Mouse (Mus musculus): ENCODE measurements around the gene Ppm1m.

The Ppm1m gene

DNA sequence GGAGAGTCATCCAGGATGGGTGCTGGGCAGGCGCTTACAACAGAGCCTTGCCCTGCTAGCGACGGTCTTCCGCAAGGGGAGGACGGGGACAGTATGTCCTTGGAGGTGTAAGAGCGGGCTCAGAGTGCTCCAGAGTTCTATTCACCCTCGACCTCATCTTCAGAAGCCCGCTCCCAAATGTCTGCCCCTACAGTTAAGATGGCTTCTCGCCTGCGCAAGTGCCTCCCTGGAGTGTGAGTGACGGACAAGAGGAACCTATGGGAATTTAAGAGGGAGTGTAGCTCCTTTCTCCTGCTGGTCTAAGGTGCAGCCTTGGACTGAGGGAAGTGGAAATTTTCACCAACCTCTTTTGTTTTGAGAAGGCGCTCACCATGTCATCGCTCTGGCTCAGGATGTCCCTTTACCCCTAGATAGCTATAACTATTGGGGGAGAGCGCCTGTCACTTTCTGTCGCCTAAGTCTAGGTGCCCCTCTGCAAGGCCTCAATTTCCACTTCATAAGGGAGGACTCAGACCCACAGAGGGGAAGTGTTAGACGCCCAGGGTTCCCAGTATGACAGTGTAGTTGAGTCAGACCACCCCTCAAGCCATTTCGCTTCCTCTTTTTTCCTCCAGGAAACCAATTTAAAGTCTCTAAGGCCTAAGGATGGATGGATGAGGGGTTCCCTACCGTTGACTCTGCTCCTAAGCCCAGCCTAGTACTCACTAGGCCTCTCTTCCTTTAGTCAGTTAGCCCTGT lies at the start of gene Ppm1m:
Gene Ppm1m, minus strand, starts transcription at position 212 of the 738 bp plus-strand sequence.
- no peak for DNase-seq

DNA sequence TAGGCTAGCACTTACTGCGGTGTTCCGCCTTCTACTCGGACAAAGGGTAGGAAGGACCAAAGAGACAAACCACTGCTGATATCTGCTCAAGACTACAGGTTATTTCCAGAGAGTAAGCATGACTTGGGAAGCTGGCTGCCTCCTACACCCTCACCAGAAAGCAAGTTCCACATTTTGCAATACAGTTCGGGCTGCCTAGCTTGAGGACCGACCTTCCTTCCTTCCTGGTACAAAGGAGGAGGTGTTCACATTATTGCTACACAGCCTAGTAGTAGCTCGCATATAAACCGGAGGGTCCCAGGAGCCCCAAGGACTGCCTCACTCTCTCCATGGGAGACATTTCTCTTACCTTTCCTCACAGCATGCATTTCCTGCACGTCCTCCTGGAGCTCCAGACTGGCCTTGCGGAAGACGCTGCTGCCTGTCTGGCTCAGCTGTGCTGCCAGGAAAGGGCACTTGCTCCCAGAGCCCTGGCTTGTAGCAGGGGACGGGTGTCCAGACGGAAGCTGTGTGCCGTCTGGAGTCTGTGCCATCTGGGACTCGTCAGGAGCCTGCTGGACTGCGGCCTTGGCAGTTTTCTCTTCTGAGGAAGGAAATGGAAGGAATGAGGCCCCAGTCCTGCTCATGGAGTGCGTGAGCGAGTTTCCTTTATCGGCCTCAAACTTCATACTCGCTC lies 43.4 kb upstream of the Ppm1m start:
- no peak for DNase-seq

DNA sequence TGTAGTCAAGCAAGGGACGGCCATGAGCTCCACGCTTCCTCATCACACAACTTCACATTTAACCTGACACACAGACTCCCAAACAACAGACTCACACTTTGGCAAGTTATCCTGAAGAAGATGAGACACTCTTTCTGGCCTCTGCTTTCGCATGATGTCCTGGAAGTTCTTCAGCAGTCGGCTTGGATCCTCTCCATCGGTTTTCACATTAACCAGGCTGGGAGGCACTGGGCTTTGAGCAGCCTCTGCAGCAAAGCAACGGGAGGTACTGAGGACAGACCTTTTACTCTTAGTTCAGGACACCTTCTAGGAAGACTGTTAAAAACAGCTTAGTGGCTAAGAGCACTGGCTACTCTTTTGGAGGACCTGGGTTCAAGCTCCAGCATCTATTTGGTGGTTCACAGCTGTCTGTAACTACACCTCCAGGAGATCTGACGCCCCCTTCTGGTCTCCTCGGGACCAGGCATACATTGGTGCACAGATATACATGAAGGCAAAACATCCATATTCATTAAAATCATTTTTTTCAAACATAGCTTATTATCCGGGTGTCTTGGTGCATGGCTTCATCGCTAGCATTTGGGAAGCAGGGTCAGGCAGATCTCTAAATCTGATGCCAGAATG lies 42.1 kb upstream of the Ppm1m start:
- DNase-seq: no peak

DNA sequence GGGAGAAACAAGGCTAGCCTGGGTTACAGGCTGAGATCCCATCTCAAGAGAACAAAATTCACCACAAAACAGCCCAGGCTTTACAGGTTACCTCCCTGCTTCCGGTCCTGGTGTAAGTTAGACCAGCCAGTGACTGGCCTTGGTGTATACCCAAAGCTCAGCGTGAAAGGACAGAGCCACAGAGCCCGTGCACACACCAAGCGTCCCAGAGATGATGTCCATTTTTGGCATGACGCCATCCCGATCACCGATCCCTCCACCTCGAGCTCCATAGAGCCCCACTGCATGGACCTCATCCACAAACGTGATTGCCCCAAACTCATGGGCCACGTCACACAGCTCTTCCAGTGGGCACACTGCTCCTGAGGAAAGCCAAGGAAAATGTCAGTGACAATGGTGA lies 38.3 kb upstream of the Ppm1m start:
- no peak for DNase-seq

DNA sequence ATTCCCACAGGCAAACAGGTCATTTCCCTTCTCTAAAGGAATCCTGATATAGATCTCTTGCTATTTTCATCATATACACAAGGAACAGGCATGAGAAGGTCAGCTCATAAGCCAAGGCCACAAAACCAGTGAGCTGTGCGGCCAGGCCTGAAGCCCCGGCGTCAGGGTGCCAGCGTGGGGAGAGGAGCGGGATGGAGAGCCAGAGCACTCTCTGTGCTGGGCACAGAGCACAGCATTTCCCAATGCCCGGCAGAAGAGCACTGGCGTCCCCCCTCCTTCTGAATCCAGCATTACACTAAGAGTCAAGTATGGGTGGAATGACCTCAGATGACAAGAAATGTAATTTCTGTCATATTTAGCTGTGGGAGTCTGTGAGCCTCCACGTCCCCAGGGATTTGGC lies 37.9 kb upstream of the Ppm1m start:
- no peak for DNase-seq

DNA sequence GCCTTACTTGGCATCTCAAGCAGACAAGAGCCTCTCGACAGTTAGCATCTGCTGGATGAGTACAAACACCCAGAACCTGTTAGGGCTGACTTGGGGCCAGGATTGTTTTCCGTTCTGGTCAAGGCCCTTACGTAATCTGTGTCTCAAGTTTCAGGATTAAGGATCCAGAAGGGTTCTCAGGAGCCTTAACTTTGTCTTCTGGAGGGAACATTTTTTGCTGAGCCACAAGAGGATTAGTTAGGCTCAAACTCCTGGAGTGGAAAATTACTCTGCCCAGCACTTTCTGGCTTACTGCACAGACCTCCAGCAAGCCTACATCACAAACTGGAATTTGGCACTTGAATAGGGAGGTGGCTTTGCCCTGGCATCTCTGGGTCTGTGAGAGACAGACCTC lies 37.3 kb upstream of the Ppm1m start:
- DNase-seq: no peak

DNA sequence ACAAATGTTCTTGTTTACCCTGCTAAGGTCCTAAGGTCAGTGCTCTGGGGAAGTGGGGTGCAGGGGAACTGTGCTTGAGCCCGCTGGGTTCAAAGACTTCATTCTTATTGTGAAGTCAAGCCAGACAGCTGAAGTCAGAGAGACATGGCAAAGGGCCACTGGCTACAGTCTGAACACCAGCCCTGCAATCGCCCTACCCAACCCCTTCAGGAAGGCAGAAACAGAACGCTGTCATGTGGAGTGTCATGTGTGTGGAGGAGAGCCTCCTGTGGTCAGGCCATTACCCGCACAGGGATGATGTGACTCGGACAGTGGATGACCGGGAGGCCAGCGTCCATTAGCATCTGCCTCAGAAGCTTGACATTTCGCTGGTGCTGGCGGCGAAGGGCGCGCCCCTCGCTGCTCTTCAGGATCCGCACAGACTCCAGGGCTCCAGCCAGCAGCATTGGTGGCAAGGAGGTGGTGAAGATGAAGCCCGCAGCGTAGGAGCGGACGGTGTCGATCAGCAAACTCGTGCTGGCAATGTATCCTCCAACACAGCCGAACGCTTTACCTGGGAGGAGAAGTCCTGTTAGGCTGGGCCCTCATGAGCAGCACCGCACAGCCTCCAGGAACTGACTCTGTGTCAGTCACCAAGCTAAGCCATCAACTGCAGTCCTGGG lies 36.7 kb upstream of the Ppm1m start:
- DNase-seq: no peak

DNA sequence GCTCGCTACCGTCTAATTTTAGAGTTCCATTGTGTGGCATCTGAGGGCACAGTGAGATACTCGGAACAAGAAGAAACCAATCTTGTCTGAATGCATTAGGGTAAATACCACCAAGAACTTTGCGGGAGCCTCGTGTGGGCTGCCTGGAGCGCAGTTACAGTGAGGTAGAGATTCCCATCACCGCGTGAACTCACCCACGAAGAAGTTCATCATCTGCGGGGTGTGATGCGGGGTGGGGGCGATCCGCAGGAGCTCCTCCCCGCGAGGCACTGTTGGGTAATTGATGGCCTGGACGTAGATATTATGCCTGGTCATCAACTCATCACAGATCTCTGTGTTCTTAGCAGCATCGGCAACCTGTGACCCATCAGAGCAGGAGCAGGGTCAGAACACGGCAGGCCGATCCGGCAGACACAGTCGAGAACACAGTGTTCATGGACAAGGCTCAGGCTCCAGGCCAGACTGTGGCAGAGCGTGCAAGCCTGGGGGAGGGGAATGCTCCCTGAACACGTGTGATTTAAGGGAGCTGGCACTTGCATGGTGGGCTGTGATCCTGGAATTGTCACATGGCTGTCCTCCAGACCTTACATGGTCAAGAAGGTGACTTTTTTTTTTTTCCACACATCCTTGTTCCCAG lies 35.8 kb upstream of the Ppm1m start:
- no peak for DNase-seq

DNA sequence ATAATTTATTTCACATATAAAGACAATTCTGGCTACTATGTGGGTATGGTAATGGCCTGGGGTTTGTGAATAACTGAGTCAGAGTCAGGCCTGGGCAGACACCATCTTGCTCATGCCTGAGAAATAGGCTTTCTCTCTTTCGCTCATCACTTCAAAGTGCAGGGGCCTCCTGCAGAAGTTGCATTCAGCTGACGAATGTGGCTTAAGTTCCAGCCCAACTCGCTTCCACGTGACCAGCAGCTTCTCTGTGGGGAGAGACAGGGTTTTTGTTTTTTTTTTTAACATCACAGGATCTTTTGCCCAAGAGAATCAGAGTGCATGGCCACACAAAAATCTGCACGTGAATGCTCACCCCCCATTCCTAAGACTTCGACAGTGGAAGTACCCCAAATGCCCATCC lies 34.4 kb upstream of the Ppm1m start:
- DNase-seq: no peak

DNA sequence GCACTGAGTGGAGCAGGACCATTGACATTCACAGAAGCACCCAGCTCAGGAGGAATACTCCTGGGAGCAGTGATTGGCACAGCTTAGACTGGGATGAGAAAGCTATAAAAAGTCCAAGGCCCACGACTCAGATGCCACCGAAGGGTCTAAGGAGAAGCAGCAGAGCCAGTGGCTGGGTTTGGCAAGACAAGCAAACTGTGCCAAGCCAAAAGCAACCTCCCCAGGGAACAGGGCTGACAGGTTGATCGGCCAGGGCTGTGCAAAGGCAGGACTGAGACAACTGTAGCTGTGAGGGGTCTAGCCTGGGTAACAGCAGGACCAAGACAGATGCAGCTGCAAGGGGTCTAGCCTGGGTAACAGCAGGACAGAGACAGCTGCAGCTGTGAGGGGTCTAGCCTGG lies 33.4 kb upstream of the Ppm1m start:
- no peak for DNase-seq

DNA sequence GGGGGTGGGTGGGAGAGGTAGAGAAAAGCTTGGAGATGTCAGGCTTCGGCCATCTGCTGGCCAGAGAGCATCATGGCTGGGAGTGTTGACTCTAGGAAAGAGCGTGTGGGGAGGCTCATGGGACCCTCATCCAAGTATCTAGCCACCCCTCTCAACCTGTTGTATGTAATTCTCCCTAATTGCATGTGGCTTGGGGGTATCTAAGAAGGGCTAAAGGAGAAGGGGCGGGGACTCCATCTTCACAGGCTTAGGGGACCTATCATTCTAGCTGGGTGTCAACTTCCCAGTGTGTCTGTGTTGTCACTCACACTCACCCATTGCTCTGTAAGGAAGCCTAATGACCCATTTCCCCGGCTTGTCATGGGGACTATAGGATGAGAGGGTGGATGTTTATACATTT lies 32.3 kb upstream of the Ppm1m start:
- no peak for DNase-seq

DNA sequence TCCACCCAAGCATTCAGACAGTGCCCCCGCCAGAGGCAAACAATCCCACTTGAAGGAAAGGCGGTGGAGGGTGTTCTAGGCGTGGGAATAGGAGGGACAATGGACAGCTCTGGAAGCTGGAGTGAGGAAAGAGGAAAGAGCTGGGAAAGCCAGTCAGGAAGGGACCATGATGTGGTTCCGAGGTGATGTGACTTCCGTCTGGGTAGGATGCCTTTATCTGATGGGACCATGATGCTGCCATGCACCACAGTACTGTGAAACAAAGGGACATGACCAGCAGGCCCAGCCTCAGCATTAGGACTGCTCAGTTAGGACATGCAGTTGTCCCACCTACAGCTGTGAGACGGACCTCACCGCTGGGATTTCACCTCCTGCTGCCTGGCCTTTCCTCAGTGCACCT lies 31.7 kb upstream of the Ppm1m start:
- DNase-seq: no peak

DNA sequence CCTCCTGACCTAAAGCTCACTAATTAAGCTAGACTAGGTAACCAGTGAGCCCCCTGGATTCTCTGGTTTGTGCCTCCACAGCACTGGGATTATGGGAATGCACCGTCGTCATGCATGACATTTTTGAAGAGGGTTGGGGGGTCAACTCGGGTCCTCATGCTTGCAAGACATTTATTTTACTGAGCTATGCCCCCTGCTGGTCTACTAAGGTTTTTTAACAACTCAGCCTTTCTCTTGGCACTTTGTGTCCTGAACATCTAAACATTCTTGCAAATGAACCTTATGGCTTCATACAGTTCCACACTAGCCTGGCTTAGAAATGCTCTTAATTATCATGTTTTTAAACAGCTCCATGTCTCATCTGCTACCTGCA lies 31.2 kb upstream of the Ppm1m start:
- DNase-seq: peak; percentile 24

DNA sequence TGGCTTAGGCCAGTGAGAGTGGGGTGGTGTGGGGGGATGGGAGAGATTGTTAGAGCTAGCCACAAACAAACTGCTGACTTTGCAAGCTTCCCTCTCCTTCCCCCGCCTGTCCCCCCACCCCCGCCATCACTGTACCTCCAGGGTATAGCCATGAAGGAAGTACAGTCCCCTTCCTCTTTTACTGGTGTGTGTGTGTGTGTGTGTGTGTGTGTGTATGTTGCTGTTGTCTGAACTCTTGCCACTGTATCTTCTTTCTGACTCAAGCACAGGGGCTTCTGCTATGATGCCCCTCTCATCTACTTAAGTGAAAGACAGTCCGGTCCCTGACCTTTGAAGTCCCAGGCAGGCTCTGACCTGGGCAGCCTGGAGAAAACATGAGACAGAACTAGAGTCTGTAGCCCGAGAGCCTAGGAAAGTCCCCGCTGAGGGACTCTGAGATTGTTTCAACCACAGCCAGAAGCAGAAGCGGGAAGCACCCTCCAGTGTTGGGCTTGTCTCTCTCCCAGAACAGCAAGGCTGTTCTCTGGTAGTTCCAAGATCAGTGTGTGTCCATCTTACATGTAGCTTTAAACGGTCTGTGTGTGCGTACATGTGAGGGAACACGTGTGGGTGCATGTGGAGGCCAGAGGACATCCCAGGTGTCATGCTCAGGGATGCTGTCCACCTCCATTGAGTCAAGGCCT lies 30.6 kb upstream of the Ppm1m start:
- no peak for DNase-seq

DNA sequence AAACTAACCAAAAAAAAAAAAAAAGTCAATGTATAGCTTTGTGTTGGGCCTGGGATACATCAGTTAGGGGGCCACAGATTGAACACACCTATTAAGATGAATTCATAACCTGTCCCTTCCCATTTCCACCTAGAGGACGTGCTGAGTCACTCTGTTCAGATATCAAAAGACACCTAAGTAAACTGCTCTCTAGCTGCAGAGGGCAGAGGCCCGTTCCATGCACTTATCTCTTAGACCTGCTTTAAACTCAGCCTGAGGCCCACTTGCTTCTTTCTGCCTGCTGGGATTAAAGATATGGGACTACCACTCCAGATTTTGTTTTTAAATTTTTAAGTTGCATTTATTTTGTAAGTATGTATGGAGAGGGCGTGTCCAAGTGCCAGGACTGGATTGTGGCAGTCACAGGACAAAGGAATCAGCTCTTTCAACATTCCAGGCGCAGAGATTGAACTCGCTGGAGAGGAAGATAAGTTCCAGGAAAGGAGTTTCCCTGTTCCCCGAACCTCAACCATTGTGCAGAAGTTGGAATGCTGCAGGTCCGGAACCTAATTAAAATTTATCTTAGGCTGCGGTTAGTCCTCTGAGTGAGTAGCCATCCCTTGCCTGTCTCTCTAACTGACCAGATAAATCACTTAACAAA lies 28.4 kb upstream of the Ppm1m start:
- no peak for DNase-seq

DNA sequence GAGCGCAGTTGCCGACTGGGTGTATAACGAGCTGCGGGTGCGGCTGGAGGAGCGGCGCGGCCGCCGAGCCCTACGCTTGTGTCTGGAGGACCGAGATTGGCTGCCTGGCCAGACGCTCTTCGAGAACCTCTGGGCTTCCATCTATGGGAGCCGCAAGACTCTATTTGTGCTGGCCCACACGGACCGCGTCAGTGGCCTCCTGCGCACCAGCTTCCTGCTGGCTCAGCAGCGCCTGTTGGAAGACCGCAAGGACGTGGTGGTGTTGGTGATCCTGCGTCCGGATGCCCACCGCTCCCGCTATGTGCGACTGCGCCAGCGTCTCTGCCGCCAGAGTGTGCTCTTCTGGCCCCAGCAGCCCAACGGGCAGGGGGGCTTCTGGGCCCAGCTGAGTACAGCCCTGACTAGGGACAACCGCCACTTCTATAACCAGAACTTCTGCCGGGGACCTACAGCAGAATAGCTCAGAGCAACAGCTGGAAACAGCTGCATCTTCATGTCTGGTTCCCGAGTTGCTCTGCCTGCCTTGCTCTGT lies 26.7 kb upstream of the Ppm1m start:
- DNase-seq: peak; percentile 77

DNA sequence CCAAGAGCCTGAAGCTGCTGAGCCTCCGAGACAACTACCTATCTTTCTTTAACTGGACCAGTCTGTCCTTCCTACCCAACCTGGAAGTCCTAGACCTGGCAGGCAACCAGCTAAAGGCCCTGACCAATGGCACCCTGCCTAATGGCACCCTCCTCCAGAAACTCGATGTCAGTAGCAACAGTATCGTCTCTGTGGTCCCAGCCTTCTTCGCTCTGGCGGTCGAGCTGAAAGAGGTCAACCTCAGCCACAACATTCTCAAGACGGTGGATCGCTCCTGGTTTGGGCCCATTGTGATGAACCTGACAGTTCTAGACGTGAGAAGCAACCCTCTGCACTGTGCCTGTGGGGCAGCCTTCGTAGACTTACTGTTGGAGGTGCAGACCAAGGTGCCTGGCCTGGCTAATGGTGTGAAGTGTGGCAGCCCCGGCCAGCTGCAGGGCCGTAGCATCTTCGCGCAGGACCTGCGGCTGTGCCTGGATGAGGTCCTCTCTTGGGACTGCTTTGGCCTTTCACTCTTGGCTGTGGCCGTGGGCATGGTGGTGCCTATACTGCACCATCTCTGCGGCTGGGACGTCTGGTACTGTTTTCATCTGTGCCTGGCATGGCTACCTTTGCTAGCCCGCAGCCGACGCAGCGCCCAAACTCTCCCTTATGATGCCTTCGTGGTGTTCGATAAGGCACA lies 26.1 kb upstream of the Ppm1m start:
- DNase-seq: no peak

DNA sequence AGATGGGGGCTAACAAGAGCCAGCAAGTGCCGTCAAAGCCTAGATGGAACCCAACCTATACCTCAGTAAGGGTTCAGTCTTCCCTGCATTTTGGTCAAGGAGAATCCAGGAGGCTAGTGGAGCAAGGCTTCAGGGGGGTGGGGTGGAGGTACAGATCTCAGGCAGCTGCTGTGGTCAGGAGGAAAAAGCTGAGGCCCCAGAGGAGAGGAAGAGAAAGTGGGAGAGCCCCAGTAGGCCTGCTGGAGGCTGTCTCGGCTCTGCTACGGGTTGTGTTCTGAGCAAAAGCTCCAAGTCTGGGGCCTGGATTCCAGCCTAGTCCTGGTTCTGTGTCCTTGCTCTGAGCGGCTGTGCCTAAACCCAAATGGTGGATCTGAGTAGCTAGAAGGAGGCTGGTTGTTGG lies 23.4 kb upstream of the Ppm1m start:
- DNase-seq: no peak

DNA sequence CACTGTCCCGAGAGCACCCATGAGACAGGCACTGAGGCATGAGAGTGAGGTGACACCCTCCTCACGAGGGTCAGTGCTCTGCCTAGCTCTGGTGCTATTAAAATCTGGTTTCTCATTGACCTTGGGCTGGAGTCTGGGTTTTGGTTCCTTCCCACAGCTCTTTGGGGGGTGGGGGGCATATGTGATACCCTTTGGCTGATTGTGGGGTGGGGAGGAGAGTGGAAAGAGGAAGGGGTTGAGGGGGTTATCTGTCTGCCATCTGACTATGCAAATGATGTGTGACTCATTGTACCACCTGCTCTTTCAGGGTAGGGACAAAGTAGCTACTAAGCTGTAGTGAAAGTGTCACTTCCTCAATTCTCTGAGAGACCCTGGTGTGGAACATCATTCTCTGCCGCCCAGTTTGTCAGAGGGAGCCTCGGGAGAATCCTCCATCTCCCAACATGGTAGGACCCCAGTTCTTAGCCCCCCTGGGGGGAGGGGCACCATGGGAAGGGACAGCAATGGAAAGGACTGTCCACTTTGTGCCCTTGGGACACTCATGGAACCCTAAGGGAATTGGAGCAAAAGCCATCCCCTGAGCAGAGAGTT lies 22.8 kb upstream of the Ppm1m start, which contains the start of gene Tlr9:
Gene Tlr9, plus strand, starts transcription at position 338 of the 591 bp plus-strand sequence.
- no peak for DNase-seq

DNA sequence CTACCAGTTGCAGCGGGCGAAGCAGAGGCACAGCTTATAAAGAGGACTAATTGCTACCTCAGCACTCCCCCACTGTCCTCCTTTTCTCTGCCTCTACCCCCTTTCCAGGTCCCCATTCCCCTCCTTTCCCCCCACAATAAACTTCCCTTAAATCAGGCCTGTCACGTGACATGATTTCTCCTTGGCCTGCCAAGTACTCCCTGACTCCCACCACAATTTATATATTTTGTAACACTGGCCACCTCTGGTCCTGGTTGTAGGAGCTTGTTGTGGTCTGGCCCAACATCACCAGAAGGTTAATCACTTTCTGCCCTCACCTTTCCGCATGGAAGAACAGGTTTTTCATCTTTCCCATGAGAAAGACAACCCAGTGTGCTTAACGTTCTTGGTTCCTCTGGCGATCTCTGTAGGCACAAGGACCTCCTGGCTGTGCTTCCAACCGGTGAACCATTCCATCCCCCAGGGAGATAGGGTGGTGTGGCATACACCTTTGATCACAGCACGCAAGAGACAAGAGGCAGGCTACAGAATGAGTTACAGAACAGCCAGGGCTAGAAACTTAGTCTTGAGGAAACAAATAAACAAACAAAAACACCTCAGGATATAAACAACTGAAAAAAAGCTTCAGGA lies 21.5 kb upstream of the Ppm1m start:
- DNase-seq: no peak

Measured in retina, postnatal 1 day (tissue).